Mouse (Mus musculus): Measurements from ENCODE around the gene Ispd. TPM values are rescaled to one million over a fixed set of nuclear protein-coding genes. Genes with fewer than 3 reads are reported as not detected.

The Ispd gene
- total RNA-seq, 2 experiments from 2014 or later = 3.1 to 3.8 TPM

DNA sequence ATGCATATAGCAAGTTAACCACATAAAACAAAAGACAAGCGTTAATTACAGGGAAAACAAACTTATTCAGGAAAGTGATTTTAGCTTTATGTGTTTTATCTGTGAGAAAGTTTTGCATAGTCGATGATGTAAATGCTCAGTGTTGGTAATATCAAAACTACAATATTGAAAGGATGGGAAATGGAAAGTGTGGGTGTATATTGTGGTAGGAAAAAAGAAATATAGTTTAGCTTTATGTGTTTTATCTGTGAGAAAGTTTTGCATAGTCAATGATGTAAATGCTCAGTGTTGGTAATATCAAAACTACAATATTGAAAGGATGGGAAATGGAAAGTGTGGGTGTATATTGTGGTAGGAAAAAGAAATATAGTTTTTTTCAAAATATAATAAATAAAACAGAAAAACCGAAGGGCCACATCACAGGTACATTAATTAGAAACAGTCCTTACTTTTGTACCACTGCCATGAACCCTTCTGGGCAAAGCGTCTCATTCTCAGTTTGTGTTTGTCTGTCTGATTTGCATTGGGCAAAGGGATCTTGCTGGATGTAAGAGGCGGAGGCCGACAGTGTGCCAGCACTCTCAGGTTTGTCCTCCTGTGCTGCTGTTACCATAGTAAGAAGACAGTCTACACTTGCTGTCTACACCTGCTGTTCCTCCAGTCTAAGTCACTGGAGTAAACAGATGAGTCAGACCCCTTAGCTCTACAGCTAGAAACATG is 87.2 kb downstream of the Ispd start:
- DNase-seq (ENCODE audit: low spot score) = no peak

GRCm38 (mm10) chr12:36471411-36471810 is 90.2 kb downstream of the Ispd start:
- DNase-seq (ENCODE audit: low spot score) = no peak

DNA sequence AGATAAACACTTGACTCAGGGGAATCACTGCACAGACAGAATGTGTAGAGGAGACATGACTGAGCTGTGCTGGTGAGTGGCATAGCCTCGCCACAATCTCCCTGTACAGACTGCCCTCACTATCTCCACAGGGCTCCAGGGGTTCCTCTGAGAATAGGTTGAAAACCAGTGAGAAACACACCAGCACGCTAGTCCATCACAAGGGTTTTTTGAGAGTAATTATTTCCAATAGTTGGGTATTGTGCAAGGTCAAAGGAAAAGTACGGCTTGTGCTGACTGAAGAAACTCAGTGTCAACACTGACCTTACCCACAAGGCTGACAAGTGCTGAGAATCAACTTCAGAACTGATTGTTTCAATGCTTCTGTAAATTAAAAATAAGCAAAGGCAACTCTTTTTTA is 92.9 kb downstream of the Ispd start:
- no peak for DNase-seq (ENCODE audit: low spot score)

DNA sequence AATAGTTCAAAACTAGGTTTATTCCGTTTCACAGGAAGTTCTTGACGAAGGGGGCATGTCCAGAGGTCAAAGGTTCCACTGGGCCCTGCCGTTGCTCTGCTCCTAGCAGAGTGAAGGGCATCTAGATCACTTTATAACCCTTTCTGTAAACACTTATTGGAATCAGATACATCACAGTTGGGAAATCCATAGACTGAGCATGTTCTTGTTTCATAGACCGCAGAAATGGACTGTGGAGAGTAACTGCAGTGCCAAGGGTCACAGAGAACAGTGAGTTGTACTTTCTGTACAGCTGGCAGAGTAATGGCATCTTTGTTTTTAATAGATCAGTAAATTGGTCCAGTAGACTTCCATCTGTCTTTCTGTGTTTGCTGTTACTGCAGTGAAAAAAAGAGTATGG is 94.0 kb downstream of the Ispd start:
- DNase-seq (ENCODE audit: low spot score) = no peak

DNA sequence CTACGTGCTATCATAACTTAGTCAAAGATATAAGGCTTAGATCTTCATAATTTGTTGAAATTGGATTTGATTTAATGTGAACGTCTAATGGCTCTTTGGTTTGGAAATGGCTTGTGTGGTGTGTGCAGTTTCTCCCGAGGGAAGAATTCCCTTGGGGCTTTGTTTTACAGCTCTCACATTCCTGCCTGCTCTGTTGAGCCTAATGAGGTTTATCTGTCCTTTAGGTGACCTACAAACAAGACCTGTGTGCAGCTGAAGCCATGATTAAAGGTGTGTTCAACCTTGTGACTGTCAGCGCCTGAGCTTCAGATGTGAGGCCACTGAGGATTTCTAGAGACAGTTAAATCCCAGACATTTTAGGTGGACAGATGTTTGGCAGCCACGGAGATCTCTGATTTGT is 95.2 kb downstream of the Ispd start:
- no peak for DNase-seq (ENCODE audit: low spot score)

DNA sequence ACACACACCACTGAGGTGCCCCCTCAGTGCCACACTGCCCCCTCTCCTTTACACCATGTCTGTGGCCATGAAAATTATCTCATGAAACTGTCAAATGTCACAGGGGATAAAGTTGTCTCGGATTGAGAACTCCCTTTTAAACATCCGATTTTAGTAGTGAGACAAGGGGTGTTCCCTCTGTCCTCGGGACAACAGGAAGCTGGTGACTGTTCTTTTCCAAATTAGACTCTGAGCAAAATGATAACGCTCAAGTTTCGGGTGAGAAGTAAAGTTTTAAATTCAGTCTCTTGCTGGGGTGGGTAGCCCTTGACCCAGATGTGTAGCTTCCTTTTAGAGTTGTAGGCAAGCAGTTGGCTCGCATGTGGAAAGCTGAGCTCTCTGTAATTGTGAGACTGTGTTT is 96.3 kb downstream of the Ispd start:
- DNase-seq (ENCODE audit: low spot score) = no peak

- DNase-seq (ENCODE audit: low spot score) = no peak
These were observed 96.7 kb downstream of the Ispd start for GRCm38 (mm10) chr12:36477926-36478325.

DNA sequence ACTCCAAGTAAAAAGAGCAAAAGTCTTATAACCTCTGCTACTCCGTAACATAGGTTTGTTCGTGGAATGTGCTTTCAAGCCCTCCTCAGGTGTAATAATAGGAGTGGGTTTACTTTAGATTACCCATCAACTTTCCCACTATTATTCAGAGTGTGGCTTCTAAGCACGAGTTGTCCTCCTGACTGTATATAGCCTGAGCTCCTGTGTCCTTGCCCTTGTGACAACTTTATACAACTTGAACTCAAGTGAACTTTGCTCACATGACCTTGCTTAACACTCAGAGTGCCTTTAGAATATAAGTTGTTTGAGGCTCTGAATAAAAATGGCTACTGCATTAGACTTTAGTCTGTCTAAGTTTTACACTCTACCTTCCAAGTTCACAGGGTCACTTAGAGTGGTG is 100.5 kb downstream of the Ispd start:
- DNase-seq (ENCODE audit: low spot score) = no peak

DNA sequence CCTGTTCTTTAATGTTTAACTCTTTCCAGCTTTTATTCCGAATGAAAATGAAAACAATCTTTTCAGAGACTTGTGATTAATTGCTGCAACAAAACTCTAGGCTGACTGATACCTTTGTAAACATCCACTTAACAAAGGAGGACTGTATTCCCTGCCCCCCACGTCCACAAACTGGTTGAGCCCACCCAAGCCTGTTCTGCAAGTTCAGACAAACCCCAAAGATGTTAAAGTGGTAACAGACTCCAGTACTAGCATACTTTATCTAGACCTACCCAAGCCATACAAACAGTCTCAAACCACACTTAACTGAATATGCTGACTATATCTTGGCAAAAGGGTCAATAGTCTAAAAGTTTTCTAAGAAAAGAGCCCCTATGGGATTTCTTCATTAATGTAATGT is 102.1 kb downstream of the Ispd start:
- no peak for DNase-seq (ENCODE audit: low spot score)

DNA sequence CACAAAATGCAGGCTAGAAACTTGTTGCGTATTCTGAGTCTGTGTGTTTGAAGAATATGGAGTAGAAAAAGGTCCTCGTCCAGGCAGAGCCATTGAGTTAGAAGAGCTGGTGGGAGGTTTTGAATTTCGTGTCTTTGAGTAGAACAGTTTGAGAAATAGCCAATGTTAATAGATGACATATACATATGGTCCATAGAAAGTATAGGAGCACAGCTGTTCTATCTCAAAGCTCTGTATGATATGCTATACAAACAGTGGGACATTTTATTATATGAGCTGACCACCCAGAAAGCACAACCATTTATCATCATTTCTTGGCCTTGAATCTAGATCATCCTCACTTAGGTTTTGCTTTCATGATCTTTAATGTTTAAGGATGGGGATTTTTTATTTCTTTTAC is 116.3 kb downstream of the Ispd start:
- DNase-seq (ENCODE audit: low spot score) = no peak

- no peak for DNase-seq (ENCODE audit: low spot score)
These were observed 126.1 kb downstream of the Ispd start for GRCm38 (mm10) chr12:36507111-36507903.

DNA sequence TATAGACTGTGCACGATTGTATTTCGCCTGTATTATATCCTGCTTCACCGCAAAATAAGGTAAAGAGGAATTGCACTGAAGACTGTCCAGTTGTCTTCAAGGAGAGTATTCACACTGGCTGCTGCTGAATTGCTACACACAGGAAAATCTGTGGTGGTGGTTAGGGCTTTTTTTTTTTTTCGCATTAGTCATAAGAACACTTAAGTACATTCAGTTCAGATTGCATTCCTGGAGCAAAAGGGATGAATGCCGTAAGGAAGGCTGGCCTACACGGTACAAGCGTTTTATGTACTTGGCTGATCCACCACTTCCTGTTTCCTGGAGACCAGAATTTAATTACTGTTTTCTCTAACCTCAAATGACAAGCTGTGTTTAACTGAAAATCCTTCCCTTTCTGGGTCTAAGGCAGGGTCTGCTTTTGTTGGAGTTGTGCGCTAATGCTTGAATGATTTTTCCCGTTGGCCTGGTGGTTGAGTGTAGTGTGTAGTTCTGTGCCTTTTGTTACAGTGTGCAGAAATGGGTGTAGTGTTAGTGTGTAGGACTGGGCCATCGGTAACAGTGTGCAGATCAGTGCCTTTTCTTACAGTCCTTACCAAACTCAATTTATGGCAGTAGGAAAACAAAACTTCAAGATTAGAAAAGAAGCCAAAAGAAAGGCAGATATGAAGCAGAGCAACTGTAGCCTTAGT is 128.8 kb downstream of the Ispd start:
- DNase-seq (ENCODE audit: low spot score) = no peak

GRCm38 (mm10) chr12:36521774-36522173 is 140.5 kb downstream of the Ispd start:
- DNase-seq (ENCODE audit: low spot score) = no peak

DNA sequence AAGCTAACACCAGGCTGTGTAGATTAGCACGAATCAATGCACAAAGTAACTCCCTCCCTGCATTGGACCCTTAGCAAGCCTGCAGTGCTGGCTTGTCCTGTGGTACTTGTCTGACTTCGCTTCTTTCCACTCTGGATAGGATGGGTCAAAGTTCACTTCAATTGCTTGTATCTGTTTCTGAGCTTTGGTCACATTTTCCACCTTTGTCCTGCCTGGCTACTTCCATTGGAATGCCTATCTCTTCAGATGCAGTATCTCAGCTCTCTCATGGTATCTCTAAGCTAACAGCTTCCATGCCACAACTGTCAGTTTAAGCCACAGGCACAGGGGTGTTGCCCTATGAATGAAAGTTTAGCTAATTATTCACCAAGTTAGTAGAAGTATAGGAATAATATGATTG is 142.3 kb downstream of the Ispd start:
- no peak for DNase-seq (ENCODE audit: low spot score)

DNA sequence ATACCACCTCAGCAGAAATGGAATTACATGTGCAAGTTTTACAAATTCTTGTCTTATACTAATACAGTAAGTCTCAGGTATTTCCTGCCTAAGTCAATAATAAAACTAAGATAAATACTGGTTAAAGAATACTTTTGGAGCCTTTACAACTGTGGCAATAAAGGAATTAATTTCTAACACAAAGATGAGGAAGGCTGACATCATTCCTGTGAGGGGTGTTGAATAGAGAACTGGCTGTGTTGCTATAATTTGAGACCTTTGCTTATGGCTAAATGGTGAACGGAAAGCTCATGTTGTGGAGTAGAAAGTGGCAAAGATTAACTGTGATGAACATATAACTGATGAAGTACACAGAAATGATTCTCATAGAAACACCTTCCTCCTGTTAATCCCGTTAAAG is 149.7 kb downstream of the Ispd start:
- DNase-seq (ENCODE audit: low spot score) = no peak

DNA sequence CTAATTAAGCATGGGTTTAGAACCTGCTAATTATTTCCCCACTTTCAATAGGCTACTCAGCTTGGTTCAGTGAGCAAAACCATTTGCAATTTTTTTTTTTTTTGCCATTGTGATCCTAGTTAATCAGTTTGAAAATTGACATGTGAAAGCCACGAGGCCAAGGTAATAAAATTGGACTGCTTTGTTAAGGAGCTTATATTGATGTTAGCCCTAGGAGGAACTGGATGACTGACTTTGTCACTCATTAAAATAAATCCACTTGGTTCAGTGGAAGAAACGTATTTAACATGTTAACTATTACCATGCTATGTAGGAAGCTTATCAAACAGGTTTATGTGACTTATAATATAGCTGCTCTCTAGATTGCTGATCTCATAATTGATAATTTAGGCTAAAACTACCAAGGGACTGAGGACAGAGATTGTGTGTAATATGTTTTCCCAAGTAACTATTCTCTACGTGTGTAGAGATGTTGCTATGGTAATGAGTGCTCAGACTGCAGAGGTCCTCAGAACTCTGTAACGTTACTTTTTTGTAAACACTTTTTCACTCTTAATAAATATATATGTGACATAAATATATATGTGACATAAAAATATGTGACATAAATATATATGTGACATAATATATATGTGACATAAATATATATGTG is 150.3 kb downstream of the Ispd start:
- no peak for DNase-seq (ENCODE audit: low spot score)

DNA sequence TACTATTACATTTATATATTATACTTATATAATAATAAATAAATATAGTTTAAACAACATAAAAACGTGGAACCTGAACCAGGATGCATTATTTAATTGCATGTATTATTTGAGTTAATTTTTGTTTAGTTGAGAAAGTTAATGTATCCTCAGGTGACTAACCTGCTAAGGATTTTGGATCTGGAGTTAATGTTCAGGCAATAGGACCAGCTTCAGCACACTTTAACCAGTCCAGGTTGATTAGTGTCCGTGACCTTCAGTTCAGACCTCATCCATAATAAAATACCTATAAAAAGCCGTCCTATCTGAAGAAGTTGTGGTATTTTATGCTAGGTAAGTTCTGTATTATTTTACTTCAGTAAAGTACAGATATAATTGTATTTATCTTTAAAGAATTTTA is 151.3 kb downstream of the Ispd start:
- no peak for DNase-seq (ENCODE audit: low spot score)

DNA sequence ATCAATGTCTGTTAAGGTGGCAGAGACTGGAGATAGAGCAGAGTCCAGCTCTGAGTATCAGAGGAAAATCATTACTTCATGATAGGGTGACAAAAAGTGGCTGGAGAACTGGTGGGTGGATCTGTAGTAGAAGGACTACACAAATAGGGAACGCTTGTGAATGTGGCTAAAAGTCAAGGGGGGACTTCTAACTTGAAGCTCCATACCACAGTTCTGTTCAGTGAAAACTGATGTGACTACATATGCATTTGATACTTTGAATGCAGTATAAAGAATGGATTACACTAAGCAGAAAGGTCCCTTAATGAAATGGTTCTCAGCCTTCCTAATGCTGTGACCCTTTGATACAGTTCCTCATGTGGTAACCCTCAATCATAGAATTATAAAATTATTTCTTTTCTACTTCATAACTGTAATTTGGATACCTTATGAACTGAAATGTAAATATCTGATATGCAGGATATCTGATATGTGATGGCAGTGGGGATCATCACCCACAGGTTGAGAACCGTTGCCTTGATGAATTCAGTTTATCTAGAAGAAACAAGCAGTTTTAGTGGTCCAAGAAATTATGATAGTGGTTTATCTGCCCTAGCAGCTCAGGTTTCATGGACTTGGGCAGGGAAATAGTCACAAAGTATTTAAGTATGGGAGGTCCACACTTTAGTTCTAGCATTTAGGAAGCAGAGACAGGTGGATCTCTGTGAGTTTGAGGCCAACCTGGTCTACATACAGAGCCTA is 152.1 kb downstream of the Ispd start:
- DNase-seq (ENCODE audit: low spot score) = no peak

- DNase-seq (ENCODE audit: low spot score) = no peak
These were observed 153.3 kb downstream of the Ispd start for GRCm38 (mm10) chr12:36534589-36534988.

DNA sequence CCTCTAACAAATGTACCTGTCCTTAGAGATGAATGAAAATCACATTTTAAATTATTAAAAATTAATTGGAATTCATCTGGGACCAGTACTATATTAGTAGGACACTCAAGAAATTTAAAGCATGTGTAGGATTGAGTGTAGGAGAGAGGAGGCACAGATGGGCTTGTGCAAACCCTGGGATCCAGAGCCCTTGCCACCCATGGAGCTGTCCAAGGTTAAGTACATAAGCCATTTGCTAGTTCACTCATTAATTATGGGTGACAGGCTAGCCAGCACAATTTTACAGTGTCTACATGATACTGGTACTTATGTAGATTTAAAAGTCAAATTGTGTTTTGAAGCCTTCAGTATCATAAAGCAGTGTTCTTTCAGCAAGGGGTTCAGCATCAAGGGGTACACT is 164.1 kb downstream of the Ispd start:
- no peak for DNase-seq (ENCODE audit: low spot score)

DNA sequence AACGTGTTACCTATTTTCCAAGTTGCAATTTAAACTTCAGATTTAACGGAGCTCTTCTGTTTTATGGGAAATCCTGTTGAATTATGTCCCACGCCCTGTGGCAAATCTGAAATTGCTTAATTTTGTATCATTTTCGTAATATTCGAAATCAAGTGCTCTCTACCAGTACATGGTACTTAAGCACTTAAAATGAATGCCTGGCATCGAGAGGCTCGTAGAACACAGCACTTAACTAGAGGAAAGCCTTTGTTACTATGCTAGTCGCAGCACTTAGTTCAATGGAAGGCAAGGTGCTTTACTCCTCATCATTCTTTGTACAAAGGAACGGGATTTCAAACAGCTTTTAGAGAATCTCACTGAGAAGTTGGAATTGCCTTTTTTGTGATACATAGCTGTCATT is 168.2 kb downstream of the Ispd start:
- no peak for DNase-seq (ENCODE audit: low spot score)
